Mouse (Mus musculus): ENCODE results near the gene Irf1.

- TF ChIP-seq CTCF (IDR thresholded peaks at IDR 0.05; ENCODE audit: extremely low read depth, insufficient read depth, low read length) (peak; percentile 88), POLR2A (IDR thresholded peaks at IDR 0.05; ENCODE audit: extremely low read depth, insufficient read depth, low read length) (no peak)
These were observed 34.0 kb upstream of the Irf1 start for GRCm38 (mm10) chr11:53735682-53736245.

Data from cortical plate, adult 2 months (tissue).